Mouse (Mus musculus) heart, adult 18-20 months (tissue): Measurements from ENCODE around the gene Hbs1l. TPM values are rescaled to one million over a fixed set of nuclear protein-coding genes. Genes with fewer than 3 reads are reported as not detected.

Experiments
- DNase-seq, 2 experiments: peaks; one replicate each; pipeline ENCODE4 v3.0.0; 2021 to 2022; ENCODE audit warnings: mixed read lengths in 1 of 2
- total RNA-seq, 2 experiments: library from RNA; stranded (reverse); gene quantifications; 2 replicates each; pipeline ENCODE4 v1.2.3; 2021

Hbs1l gene
- total RNA-seq, 2 experiments from 2014 or later: 74.2 to 74.6 TPM

GRCm38 (mm10) chr10:21401259-21401658, 105.5 kb downstream of the Hbs1l start:
- no peak for DNase-seq

GRCm38 (mm10) chr10:21404822-21405221, 109.0 kb downstream of the Hbs1l start:
- no peak for DNase-seq

- no peak for DNase-seq
Measured at GRCm38 (mm10) chr10:21405707-21406534, 110.1 kb downstream of the Hbs1l start.

- DNase-seq: no peak
Measured at GRCm38 (mm10) chr10:21410711-21411110, 114.9 kb downstream of the Hbs1l start.

GRCm38 (mm10) chr10:21411621-21412205, 115.9 kb downstream of the Hbs1l start:
- no peak for DNase-seq

- no peak for DNase-seq
Measured at GRCm38 (mm10) chr10:21415031-21415430, 119.3 kb downstream of the Hbs1l start.

- DNase-seq: no peak
Measured at GRCm38 (mm10) chr10:21416184-21416583, 120.4 kb downstream of the Hbs1l start.

Other genes with a start within 250 kb of the Hbs1l start
- gene Myb, start 135.0 kb upstream of the Hbs1l start, total RNA-seq: under 1 TPM; 0.07 to 0.21 TPM
- gene Aldh8a1, start 81.3 kb downstream of the Hbs1l start, total RNA-seq: not detected